Comparison of ENCODE assay signal across 24 mouse cellular contexts in the genomic region with DNA sequence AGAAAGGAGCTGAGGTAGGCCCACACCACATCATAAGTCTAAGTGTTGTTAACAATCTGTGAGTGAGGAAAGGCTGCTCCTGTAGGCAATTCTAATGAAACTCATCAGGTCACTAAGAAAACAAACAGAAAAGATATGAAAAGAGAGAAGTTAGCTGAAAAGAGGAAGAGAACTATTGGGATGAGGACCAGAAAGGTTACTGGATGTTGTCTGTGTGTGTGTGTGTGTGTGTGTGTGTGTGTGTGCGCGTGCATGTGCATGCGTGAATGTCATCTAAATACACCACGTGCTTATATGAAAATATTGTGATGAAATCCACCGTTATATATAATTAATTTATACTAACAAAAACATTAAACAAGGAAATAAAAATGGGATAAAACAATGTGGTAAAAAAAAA.
DNase-seq lines count a peak whose midpoint lies in the region; ATAC-seq and TF ChIP-seq lines count a peak whose summit lies in the region.
"Had no signal": no experiment of that assay in that cellular context is flagged by ENCODE, and none has a peak within 500 bp of the region (broad histone marks: within the 10 kb centered on the region; RNA-seq: fewer than 3 reads in every experiment).

No protein-coding gene starts in this region.

- peaks cover 5% of the 10 kb centered on the region for H3K36me3 ChIP-seq in intestine, embryonic 16.5 days (ENCODE audit: control insufficient read depth, insufficient read depth, low read length)
- H3K36me3 ChIP-seq in intestine, embryonic 15.5 days = peaks cover 3% of the 10 kb centered on the region; the same call in 1 of the 2 replicates
- peaks cover 13 to 14% of the 10 kb centered on the region in 2 experiments for H3K36me3 ChIP-seq in MEL (ENCODE audit: control insufficient read depth in 1 of 2, insufficient read depth in 2 of 2, low read length in 2 of 2)
- H3K36me3 ChIP-seq in intestine, postnatal 0 days (ENCODE audit: control insufficient read depth, insufficient read depth) = peaks cover 21% of the 10 kb centered on the region; the same call in 1 of the 2 replicates
- peaks cover 38% of the 10 kb centered on the region for H3K36me3 ChIP-seq in hindbrain, embryonic 12.5 days

- 0 out of 2 replicates have a peak overlapping the region, but pooled peaks have one; percentile 19 for H3K9ac ChIP-seq in intestine, embryonic 16.5 days (ENCODE audit: low read depth, low read length)
- no peak overlapping the region for H3K9ac ChIP-seq in intestine, embryonic 15.5 days
- H3K9ac ChIP-seq in MEL (ENCODE audit: control insufficient read depth, low read depth, low read length, poor library complexity, severe bottlenecking) = no peak overlapping the region
- H3K9ac ChIP-seq in intestine, postnatal 0 days (ENCODE audit: low read depth, low read length) = no peak overlapping the region
- no peak overlapping the region for H3K9ac ChIP-seq in hindbrain, embryonic 12.5 days
- H3K9ac ChIP-seq: embryonic facial prominence, embryonic 12.5 days; forebrain, embryonic 13.5 days; forebrain, embryonic 15.5 days; forebrain, postnatal 0 days had no signal

- TF ChIP-seq POLR2A in MEL (IDR thresholded peaks at IDR 0.05; ENCODE audit: control insufficient read depth in 1 of 2, insufficient read depth in 1 of 2, low read depth in 1 of 2, low read length in 2 of 2, poor library complexity in 1 of 2) = no peak

- TF ChIP-seq EP300 in MEL (IDR thresholded peaks at IDR 0.05; ENCODE audit: low read depth in 1 of 2, low read length in 2 of 2) = peak; percentile 58 to 82

- TF ChIP-seq CTCF in MEL (IDR thresholded peaks at IDR 0.05 in 2 of 3, conservative IDR thresholded peaks at IDR 0.05 in 1 of 3; ENCODE audit: control insufficient read depth in 1 of 3, insufficient read depth in 1 of 3, low read depth in 2 of 3, low read length in 3 of 3, poor library complexity in 1 of 3, severe bottlenecking in 1 of 3) = no peak
- TF ChIP-seq CTCF in intestine, postnatal 0 days (IDR thresholded peaks at IDR 0.05; ENCODE audit: low read depth) = no peak

- H3K4me2 ChIP-seq in intestine, embryonic 16.5 days (ENCODE audit: low read depth, low read length) = no peak overlapping the region
- no peak overlapping the region for H3K4me2 ChIP-seq in intestine, embryonic 15.5 days (replicated peaks)
- H3K4me2 ChIP-seq in intestine, postnatal 0 days (replicated peaks; ENCODE audit: low read depth) = peak overlapping the region; percentile 28
- H3K4me2 ChIP-seq in hindbrain, embryonic 12.5 days (replicated peaks) = no peak overlapping the region
- H3K4me2 ChIP-seq: embryonic facial prominence, embryonic 12.5 days; forebrain, embryonic 13.5 days; forebrain, embryonic 15.5 days had no signal

- H3K9me3 ChIP-seq in intestine, embryonic 16.5 days (ENCODE audit: control insufficient read depth, low read length) = no peaks in the 10 kb centered on the region
- no peaks in the 10 kb centered on the region for H3K9me3 ChIP-seq in intestine, embryonic 15.5 days
- no peaks in the 10 kb centered on the region for H3K9me3 ChIP-seq in MEL (replicated peaks; ENCODE audit: insufficient read depth, low read length)
- H3K9me3 ChIP-seq in intestine, postnatal 0 days (ENCODE audit: control insufficient read depth) = no peaks in the 10 kb centered on the region
- H3K9me3 ChIP-seq in hindbrain, embryonic 12.5 days (replicated peaks) = no peaks in the 10 kb centered on the region
- H3K9me3 ChIP-seq: embryonic facial prominence, embryonic 10.5 days; embryonic facial prominence, embryonic 12.5 days; forebrain, embryonic 13.5 days; forebrain, embryonic 15.5 days; G1E had no signal

- no peak overlapping the region for H3K4me3 ChIP-seq in intestine, embryonic 16.5 days (ENCODE audit: low read length)
- no peak overlapping the region for H3K4me3 ChIP-seq in intestine, embryonic 15.5 days (replicated peaks)
- no peak overlapping the region for H3K4me3 ChIP-seq in MEL (ENCODE audit: control insufficient read depth in 1 of 2, insufficient read depth in 1 of 2, low read depth in 2 of 2, low read length in 2 of 2)
- no peak overlapping the region for H3K4me3 ChIP-seq in intestine, postnatal 0 days (ENCODE audit: low read depth, low read length)
- no peak overlapping the region for H3K4me3 ChIP-seq in hindbrain, embryonic 12.5 days
- H3K4me3 ChIP-seq: embryonic facial prominence, embryonic 10.5 days; embryonic facial prominence, embryonic 12.5 days; forebrain, embryonic 13.5 days; forebrain, embryonic 15.5 days had no signal

- 0 out of 2 replicates have a peak, but pooled peaks cover 2% of the 10 kb centered on the region for H3K4me1 ChIP-seq in intestine, embryonic 16.5 days (ENCODE audit: control insufficient read depth, insufficient read depth, low read length)
- no peaks in the 10 kb centered on the region for H3K4me1 ChIP-seq in intestine, embryonic 15.5 days (replicated peaks)
- H3K4me1 ChIP-seq in MEL (ENCODE audit: control insufficient read depth in 1 of 2, insufficient read depth in 2 of 2, low read length in 2 of 2) = peaks cover 2 to 5% of the 10 kb centered on the region in 2 experiments; a peak in 2 of 4 replicates
- H3K4me1 ChIP-seq in intestine, postnatal 0 days (replicated peaks; ENCODE audit: control insufficient read depth, insufficient read depth, low read length) = no peaks in the 10 kb centered on the region
- H3K4me1 ChIP-seq in hindbrain, embryonic 12.5 days = no peaks in the 10 kb centered on the region
- H3K4me1 ChIP-seq: embryonic facial prominence, embryonic 10.5 days; embryonic facial prominence, embryonic 12.5 days; forebrain, embryonic 13.5 days; forebrain, embryonic 15.5 days had no signal

- H3K27me3 ChIP-seq in intestine, embryonic 16.5 days (replicated peaks; ENCODE audit: control insufficient read depth, insufficient read depth, low read length) = no peaks in the 10 kb centered on the region
- no peaks in the 10 kb centered on the region for H3K27me3 ChIP-seq in intestine, embryonic 15.5 days (replicated peaks)
- no peaks in the 10 kb centered on the region for H3K27me3 ChIP-seq in MEL (ENCODE audit: control insufficient read depth in 1 of 2, insufficient read depth in 2 of 2, low read length in 2 of 2)
- no peaks in the 10 kb centered on the region for H3K27me3 ChIP-seq in intestine, postnatal 0 days (replicated peaks; ENCODE audit: control insufficient read depth, insufficient read depth, low read length)
- no peaks in the 10 kb centered on the region for H3K27me3 ChIP-seq in hindbrain, embryonic 12.5 days
- H3K27me3 ChIP-seq: CH12.LX; embryonic facial prominence, embryonic 12.5 days; forebrain, embryonic 13.5 days; forebrain, embryonic 15.5 days; Patski had no signal

- peak; percentile 75 for DNase-seq in MEL (ENCODE audit: low read depth, low spot score)
- DNase-seq: adrenal gland, adult 8-10 months; adrenal gland, postnatal 14 days; adrenal gland, postnatal 36 days; B cell, adult 2 months; cerebellum, adult 11-12 months; cerebellum, adult 2 months; cerebellum, adult 9-10 months; cerebellum, postnatal 10 days; cerebellum, postnatal 25 days; forebrain, postnatal 0 days had no signal

- peak overlapping the region; percentile 77 for H3K27ac ChIP-seq in intestine, embryonic 16.5 days (ENCODE audit: low read length)
- no peak overlapping the region for H3K27ac ChIP-seq in intestine, embryonic 15.5 days
- peak overlapping the region; percentile 39 for H3K27ac ChIP-seq in MEL (ENCODE audit: control insufficient read depth, low read depth, low read length)
- H3K27ac ChIP-seq in intestine, postnatal 0 days (ENCODE audit: low read depth, low read length) = no peak overlapping the region
- H3K27ac ChIP-seq in hindbrain, embryonic 12.5 days = no peak overlapping the region
- H3K27ac ChIP-seq: embryonic facial prominence, embryonic 10.5 days; embryonic facial prominence, embryonic 12.5 days; forebrain, embryonic 13.5 days; forebrain, embryonic 15.5 days had no signal

- no peak for ATAC-seq in intestine, embryonic 16.5 days
- no peak for ATAC-seq in intestine, embryonic 15.5 days
- ATAC-seq in intestine, postnatal 0 days = no peak
- no peak for ATAC-seq in hindbrain, embryonic 12.5 days (ENCODE audit: low FRiP score)
- ATAC-seq: activated CD4-positive, CD25-positive, alpha-beta regulatory T cell, adult 4 months; CD4-positive, CD25-positive, alpha-beta regulatory T cell, adult 4 months; forebrain, embryonic 13.5 days; forebrain, embryonic 15.5 days; forebrain, postnatal 0 days; Patski had no signal

- TF ChIP-seq RAD21 in MEL (IDR thresholded peaks at IDR 0.05; ENCODE audit: low read depth, low read length) = no peak

- WGBS in intestine, embryonic 16.5 days = 91% methylated on average over 5 of the region's 5 CpGs
- WGBS in intestine, embryonic 15.5 days = 92% methylated on average over 5 of the region's 5 CpGs
- 94% methylated on average over 5 of the region's 5 CpGs for WGBS in intestine, postnatal 0 days
- WGBS in hindbrain, embryonic 12.5 days = 97% methylated on average over 5 of the region's 5 CpGs

- no peaks in the 10 kb centered on the region; the same call in 1 of the 2 replicates for H3K79me2 ChIP-seq in MEL (ENCODE audit: control insufficient read depth, insufficient read depth, low read length, poor library complexity)

TF ChIP-seq in MEL, 35 proteins besides CTCF, POLR2A, EP300 and RAD21 (continues in another document):
- TF ChIP-seq MAX (IDR thresholded peaks at IDR 0.05; ENCODE audit: low read length) = peak; percentile 72
- TF ChIP-seq POLR2AphosphoS2 (IDR thresholded peaks at IDR 0.05; ENCODE audit: low read length) = no peak
- no peak for TF ChIP-seq HCFC1 (IDR thresholded peaks at IDR 0.05; ENCODE audit: low read depth, low read length)
- no peak for TF ChIP-seq GABPA (IDR thresholded peaks at IDR 0.05; ENCODE audit: low read depth, low read length)
- peak; percentile 94 for TF ChIP-seq MYC (IDR thresholded peaks at IDR 0.05; ENCODE audit: low read depth, low read length)
- no peak for TF ChIP-seq NELFE (IDR thresholded peaks at IDR 0.05; ENCODE audit: low read depth, low read length)
- peak; percentile 89 for TF ChIP-seq MXI1 (IDR thresholded peaks at IDR 0.05; ENCODE audit: low read depth, low read length)
- peak; percentile 55; the same call in 1 of the 2 replicates for TF ChIP-seq BHLHE40 (IDR thresholded peaks at IDR 0.05; ENCODE audit: borderline replicate concordance, low read depth, low read length)
- TF ChIP-seq JUND (IDR thresholded peaks at IDR 0.05; ENCODE audit: low read depth, low read length) = no peak
- TF ChIP-seq TCF12 (IDR thresholded peaks at IDR 0.05; ENCODE audit: low read depth, low read length) = no peak
- TF ChIP-seq USF1 (IDR thresholded peaks at IDR 0.05; ENCODE audit: low read depth, low read length) = peak; percentile 56
- TF ChIP-seq KAT2A (conservative IDR thresholded peaks at IDR 0.05; ENCODE audit: low read depth, low read length) = no peak
- TF ChIP-seq ZC3H11A (IDR thresholded peaks at IDR 0.05; ENCODE audit: low read depth, low read length) = no peak
- peak; percentile 28; the same call in 1 of the 2 replicates for TF ChIP-seq GATA1 (IDR thresholded peaks at IDR 0.05; ENCODE audit: low read depth, low read length)
- TF ChIP-seq ZMIZ1 (IDR thresholded peaks at IDR 0.05; ENCODE audit: low read depth, low read length) = no peak
- peak; percentile 66; the same call in 1 of the 2 replicates for TF ChIP-seq ETS1 (IDR thresholded peaks at IDR 0.05; ENCODE audit: low read depth, low read length)

Comparison
In these comparisons a context has a peak if more than half of its experiments do, and no peak if none do; other contexts are left out.
1. H3K27ac ChIP-seq: peak in intestine, embryonic 16.5 days (single experiment) and MEL (single experiment); none in intestine, embryonic 15.5 days (single experiment), intestine, postnatal 0 days (single experiment) and hindbrain, embryonic 12.5 days (single experiment).